Mouse (Mus musculus): ENCODE data around the gene Dnm3. TPM values are rescaled to one million over a fixed set of nuclear protein-coding genes. Genes with fewer than 3 reads are reported as not detected.

Dnm3 gene
- polyA plus RNA-seq, 1 experiment: 1.6 TPM

DNA sequence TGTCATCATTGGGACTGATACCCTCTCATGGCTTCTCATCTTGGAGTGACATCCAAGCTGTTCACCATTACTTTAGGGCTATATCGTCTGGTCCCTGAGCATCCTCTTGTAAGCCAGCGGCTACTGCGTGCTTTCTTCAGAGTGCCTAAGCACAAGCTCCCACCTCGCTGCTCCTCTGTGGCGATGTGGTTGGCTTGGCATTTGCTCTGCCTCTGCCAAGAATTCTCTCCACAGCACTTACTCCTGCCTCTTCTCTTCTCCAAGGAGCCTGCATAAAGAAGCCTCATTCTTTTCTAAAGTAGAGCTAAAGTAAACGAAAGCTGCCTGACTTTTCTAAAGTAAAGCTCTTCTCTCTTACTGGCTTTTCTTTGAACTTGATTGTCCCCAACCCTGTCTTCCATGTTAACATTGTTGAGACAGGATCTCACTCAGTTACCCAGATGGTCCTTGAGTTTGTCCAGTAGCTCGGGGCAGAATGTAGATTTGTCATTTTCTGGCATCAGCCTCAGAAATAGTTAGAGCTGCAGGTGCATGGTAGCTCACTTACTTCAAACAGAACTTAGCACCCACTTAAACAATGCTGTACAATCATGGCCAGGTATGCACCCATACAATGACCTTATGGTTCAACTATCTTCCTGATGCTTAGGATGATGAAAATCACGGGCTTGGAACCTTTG is 396.0 kb downstream of the Dnm3 start:
- TF ChIP-seq MYOG (IDR thresholded peaks at IDR 0.05; ENCODE audit: control insufficient read depth, extremely low read depth, insufficient read length): no peak
- TF ChIP-seq CTCF (IDR thresholded peaks at IDR 0.05; ENCODE audit: control insufficient read depth, insufficient read depth, insufficient read length): no peak
- no peak for TF ChIP-seq CEBPB (IDR thresholded peaks at IDR 0.05; ENCODE audit: low read depth)
- H3K36me3 ChIP-seq (ENCODE audit: control insufficient read depth, insufficient read depth): no peaks in the 10 kb centered on the region
- no peaks in the 10 kb centered on the region for H3K79me2 ChIP-seq (ENCODE audit: control insufficient read depth, insufficient read depth)
- H3ac ChIP-seq (ENCODE audit: control insufficient read depth, insufficient read length, low read depth): no peak overlapping the region
- no peak overlapping the region for H3K4me3 ChIP-seq (ENCODE audit: insufficient read depth, poor library complexity, severe bottlenecking)
- no peaks in the 10 kb centered on the region for H3K27me3 ChIP-seq (ENCODE audit: control insufficient read depth, insufficient read depth, insufficient read length)
- H3K79me3 ChIP-seq (ENCODE audit: low read depth): no peaks in the 10 kb centered on the region

- H3ac ChIP-seq (ENCODE audit: control insufficient read depth, insufficient read length, low read depth): no peak overlapping the region
- TF ChIP-seq CEBPB (IDR thresholded peaks at IDR 0.05; ENCODE audit: low read depth): no peak
- TF ChIP-seq MYOD1 (IDR thresholded peaks at IDR 0.05; ENCODE audit: control insufficient read depth, insufficient read length, low read depth): peak; percentile 81
- no peaks in the 10 kb centered on the region for H3K79me3 ChIP-seq (ENCODE audit: low read depth)
- H3K79me2 ChIP-seq (ENCODE audit: control insufficient read depth, insufficient read depth): no peaks in the 10 kb centered on the region
- H3K27me3 ChIP-seq (ENCODE audit: control insufficient read depth, insufficient read depth, insufficient read length): no peaks in the 10 kb centered on the region
- no peaks in the 10 kb centered on the region for H3K36me3 ChIP-seq (ENCODE audit: control insufficient read depth, insufficient read depth)
- H3K4me3 ChIP-seq (ENCODE audit: insufficient read depth, poor library complexity, severe bottlenecking): no peak overlapping the region
Measured at GRCm38 (mm10) chr1:162079989-162080388, 397.8 kb downstream of the Dnm3 start.

DNA sequence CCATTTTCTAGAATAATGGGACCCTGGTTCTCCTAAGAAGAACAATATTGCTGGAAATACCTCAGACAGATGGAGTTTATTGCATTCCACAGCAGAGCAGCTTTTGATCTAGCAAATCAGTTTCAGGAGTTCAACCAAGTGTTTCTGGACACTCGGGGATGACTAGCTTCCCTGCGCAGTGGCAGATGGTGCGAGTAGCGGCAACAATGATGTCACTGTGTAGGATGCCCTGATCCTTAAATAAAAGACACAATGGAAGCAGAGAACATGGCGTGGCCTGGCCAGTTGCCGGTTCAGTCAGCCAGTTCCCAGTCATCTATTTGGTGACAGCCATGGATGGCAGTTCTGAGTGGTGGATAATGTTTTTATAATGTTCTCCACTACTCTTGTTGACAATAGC is 400.4 kb downstream of the Dnm3 start:
- H3K79me3 ChIP-seq (ENCODE audit: low read depth): no peaks in the 10 kb centered on the region
- H3K27me3 ChIP-seq (ENCODE audit: control insufficient read depth, insufficient read depth, insufficient read length): no peaks in the 10 kb centered on the region
- no peak overlapping the region for H3K4me3 ChIP-seq (ENCODE audit: insufficient read depth, poor library complexity, severe bottlenecking)
- no peak overlapping the region for H3ac ChIP-seq (ENCODE audit: control insufficient read depth, insufficient read length, low read depth)
- H3K79me2 ChIP-seq (ENCODE audit: control insufficient read depth, insufficient read depth): no peaks in the 10 kb centered on the region
- no peaks in the 10 kb centered on the region for H3K36me3 ChIP-seq (ENCODE audit: control insufficient read depth, insufficient read depth)
- TF ChIP-seq MAX (IDR thresholded peaks at IDR 0.05) (no peak), FOSL1 (IDR thresholded peaks at IDR 0.05; ENCODE audit: insufficient read depth, low read length, poor library complexity, severe bottlenecking) (no peak), CEBPB (IDR thresholded peaks at IDR 0.05; ENCODE audit: low read depth) (no peak)

DNA sequence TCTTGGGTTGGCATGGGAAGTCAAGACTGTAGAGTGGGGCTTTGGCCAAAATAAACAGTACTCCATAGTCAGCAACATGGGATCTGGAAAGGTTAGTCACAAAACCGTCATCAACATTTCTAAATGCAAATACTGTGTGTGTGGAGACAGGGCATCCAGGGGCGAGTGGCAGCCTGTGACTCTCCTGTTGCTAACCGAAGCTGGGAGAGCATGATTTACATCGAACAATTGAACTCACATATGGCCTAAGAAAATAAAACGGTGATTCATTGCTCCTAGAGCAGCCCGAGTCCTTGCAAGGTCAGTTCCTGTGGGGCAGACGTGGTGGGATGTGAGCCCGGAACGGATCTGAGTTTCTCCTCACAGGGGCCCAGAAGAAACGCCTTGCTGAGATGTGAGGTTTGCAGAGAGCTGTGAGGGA is 401.2 kb downstream of the Dnm3 start:
- H3K4me3 ChIP-seq (ENCODE audit: insufficient read depth, poor library complexity, severe bottlenecking): no peak overlapping the region
- no peaks in the 10 kb centered on the region for H3K36me3 ChIP-seq (ENCODE audit: control insufficient read depth, insufficient read depth)
- no peaks in the 10 kb centered on the region for H3K27me3 ChIP-seq (ENCODE audit: control insufficient read depth, insufficient read depth, insufficient read length)
- TF ChIP-seq MYOG (IDR thresholded peaks at IDR 0.05; ENCODE audit: control insufficient read depth, extremely low read depth, insufficient read length): no peak
- TF ChIP-seq MYOD1 (IDR thresholded peaks at IDR 0.05; ENCODE audit: control insufficient read depth, insufficient read length, low read depth): peak; percentile 15
- TF ChIP-seq MAX (IDR thresholded peaks at IDR 0.05): no peak
- no peak overlapping the region for H3ac ChIP-seq (ENCODE audit: control insufficient read depth, insufficient read length, low read depth)
- H3K79me2 ChIP-seq (ENCODE audit: control insufficient read depth, insufficient read depth): no peaks in the 10 kb centered on the region
- H3K79me3 ChIP-seq (ENCODE audit: low read depth): no peaks in the 10 kb centered on the region

DNA sequence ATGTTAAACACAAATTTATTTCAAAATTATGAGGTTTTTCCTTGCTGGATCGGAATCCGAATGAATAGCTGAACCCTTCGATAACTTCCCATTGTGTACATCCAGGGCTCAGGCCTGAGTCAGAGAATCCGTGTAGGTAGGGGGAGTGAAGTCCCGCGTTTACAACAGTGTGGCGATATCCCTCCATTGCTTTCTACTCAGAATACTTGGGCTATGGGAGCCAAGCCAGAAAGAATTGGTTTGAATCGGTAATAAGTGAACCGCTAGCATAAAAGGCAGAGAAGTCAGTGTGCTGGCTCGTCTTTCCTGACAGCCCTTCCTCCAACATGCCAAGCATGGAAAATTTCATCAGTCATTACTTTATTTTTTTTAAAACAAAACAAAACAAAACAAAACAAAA is 402.0 kb downstream of the Dnm3 start:
- Histone ChIP-seq H3K27me3 (ENCODE audit: control insufficient read depth, insufficient read depth, insufficient read length) (no peaks in the 10 kb centered on the region), H3K36me3 (ENCODE audit: control insufficient read depth, insufficient read depth) (no peaks in the 10 kb centered on the region), H3K4me3 (ENCODE audit: insufficient read depth, poor library complexity, severe bottlenecking) (no peak overlapping the region), H3ac (ENCODE audit: control insufficient read depth, insufficient read length, low read depth) (no peak overlapping the region), H3K79me3 (ENCODE audit: low read depth) (no peaks in the 10 kb centered on the region), H3K79me2 (ENCODE audit: control insufficient read depth, insufficient read depth) (no peaks in the 10 kb centered on the region)
- no peak for TF ChIP-seq USF1 (IDR thresholded peaks at IDR 0.05; ENCODE audit: low read depth)
- TF ChIP-seq CTCF (IDR thresholded peaks at IDR 0.05; ENCODE audit: control insufficient read depth, insufficient read depth, insufficient read length): no peak
- no peak for TF ChIP-seq MYOG (IDR thresholded peaks at IDR 0.05; ENCODE audit: control insufficient read depth, extremely low read depth, insufficient read length)
- no peak for TF ChIP-seq MAX (IDR thresholded peaks at IDR 0.05)
- TF ChIP-seq FOSL1 (IDR thresholded peaks at IDR 0.05; ENCODE audit: insufficient read depth, low read length, poor library complexity, severe bottlenecking): no peak
- no peak for TF ChIP-seq MYOD1 (IDR thresholded peaks at IDR 0.05; ENCODE audit: control insufficient read depth, insufficient read length, low read depth)
- no peak for TF ChIP-seq CEBPB (IDR thresholded peaks at IDR 0.05; ENCODE audit: low read depth)

GRCm38 (mm10) chr1:162075416-162075815 is 402.4 kb downstream of the Dnm3 start:
- no peaks in the 10 kb centered on the region for H3K36me3 ChIP-seq (ENCODE audit: control insufficient read depth, insufficient read depth)
- H3K79me3 ChIP-seq (ENCODE audit: low read depth): no peaks in the 10 kb centered on the region
- TF ChIP-seq MAX (IDR thresholded peaks at IDR 0.05) (no peak), USF1 (IDR thresholded peaks at IDR 0.05; ENCODE audit: low read depth) (no peak), MYOD1 (IDR thresholded peaks at IDR 0.05; ENCODE audit: control insufficient read depth, insufficient read length, low read depth) (no peak), CEBPB (IDR thresholded peaks at IDR 0.05; ENCODE audit: low read depth) (no peak), FOSL1 (IDR thresholded peaks at IDR 0.05; ENCODE audit: insufficient read depth, low read length, poor library complexity, severe bottlenecking) (no peak), CTCF (IDR thresholded peaks at IDR 0.05; ENCODE audit: control insufficient read depth, insufficient read depth, insufficient read length) (no peak), MYOG (IDR thresholded peaks at IDR 0.05; ENCODE audit: control insufficient read depth, extremely low read depth, insufficient read length) (no peak)
- H3K4me3 ChIP-seq (ENCODE audit: insufficient read depth, poor library complexity, severe bottlenecking): no peak overlapping the region
- H3ac ChIP-seq (ENCODE audit: control insufficient read depth, insufficient read length, low read depth): no peak overlapping the region
- H3K79me2 ChIP-seq (ENCODE audit: control insufficient read depth, insufficient read depth): no peaks in the 10 kb centered on the region
- no peaks in the 10 kb centered on the region for H3K27me3 ChIP-seq (ENCODE audit: control insufficient read depth, insufficient read depth, insufficient read length)

Data from C2C12 (cell line).